Mouse (Mus musculus) cerebellum, adult (tissue): Measurements from ENCODE around the gene Calhm6.

Experiments used
- ATAC-seq: cut with Nextera tagmentation; 2 replicates; pipeline ENCODE4 v1.9.2; 2017; ENCODE audit warnings: mild to moderate bottlenecking, moderate library complexity, mixed read lengths; ENCODE audit not compliant: insufficient number of reproducible peaks, low FRiP score, low TSS enrichment

The Calhm6 gene

GRCm38 (mm10) chr10:34111964-34112738, 15.6 kb downstream of the Calhm6 start:
- no peak for ATAC-seq

DNA sequence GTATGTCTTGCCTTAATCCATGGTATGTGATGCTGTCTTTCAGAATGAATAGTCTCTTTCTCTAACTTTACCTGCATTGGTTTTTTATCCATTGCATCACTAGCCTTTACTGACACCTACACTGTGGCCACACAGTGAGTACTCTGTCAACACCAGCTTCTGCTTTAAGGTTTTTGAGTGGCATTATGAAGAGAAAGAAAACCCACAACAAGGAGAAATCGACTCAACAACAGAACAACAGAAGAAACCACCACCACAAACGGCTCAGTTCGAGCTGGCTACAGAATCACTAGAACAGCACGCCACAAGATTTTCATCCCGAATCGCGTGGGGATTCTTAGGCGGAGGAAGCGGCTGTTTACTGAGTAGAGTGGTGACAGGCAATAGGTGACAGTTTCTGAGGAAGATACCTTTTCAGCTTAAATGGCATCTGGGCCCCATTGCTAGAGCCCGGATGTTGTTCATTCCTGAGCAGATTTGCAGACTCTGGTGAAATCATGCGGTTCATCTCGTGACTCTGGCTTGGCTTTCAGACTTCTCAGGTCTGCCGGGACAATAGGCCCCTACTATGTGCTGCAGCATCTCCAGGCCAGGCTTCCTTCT, 16.8 kb downstream of the Calhm6 start:
- no peak for ATAC-seq

GRCm38 (mm10) chr10:34096418-34096883, 31.3 kb downstream of the Calhm6 start, which contains the start of gene Calhm5:
Gene Calhm5, minus strand, starts transcription at chr10:34096519.
- peak; percentile 76 for ATAC-seq

- ATAC-seq = peak; percentile 49; the same call in 1 of the 2 replicates
Measured at GRCm38 (mm10) chr10:34095964-34096363, 31.8 kb downstream of the Calhm6 start.

GRCm38 (mm10) chr10:34095147-34095546, 32.6 kb downstream of the Calhm6 start:
- no peak for ATAC-seq

- ATAC-seq = no peak
Measured at GRCm38 (mm10) chr10:34091888-34092287, 35.9 kb downstream of the Calhm6 start.

GRCm38 (mm10) chr10:34090481-34090880, 37.3 kb downstream of the Calhm6 start:
- ATAC-seq = no peak

DNA sequence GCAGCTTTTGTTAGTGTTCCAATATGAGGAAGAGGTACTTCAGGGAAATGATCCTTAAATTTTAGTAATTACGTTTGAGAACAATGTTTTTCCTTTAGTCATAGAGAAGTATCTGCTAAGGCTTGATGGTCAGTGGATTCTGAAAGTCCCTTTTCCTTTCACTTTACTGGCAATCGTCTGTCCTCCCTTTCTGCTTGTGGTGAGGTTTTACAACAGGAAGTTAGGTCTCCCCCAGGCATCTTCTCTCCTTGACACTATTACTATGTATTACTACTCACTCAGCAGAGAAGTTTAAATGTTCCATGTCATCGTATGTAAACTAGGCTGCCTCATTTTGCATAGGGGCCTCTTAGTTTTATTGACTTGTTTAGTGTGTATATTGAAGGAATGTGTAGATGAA, 38.3 kb downstream of the Calhm6 start:
- ATAC-seq = no peak

DNA sequence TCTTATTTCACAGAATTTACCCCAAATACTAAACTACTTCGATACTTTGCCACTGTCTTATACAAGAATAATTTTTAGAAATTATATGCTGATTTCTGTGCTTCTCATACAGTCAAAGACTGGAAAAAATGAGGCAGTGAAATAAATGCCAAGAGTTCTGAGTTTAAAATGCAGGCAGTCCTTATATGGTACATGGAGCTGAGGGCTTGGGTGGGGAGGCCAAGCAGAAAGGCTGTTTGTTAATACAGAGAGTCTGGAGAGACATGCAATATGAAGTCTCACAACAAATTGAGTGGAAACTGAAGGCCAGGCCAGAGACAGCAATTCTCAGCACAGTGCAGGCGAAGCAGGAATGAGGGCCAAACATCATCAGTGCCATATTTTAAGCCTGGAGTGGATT, 39.3 kb downstream of the Calhm6 start:
- ATAC-seq = no peak

GRCm38 (mm10) chr10:34086514-34086913, 41.3 kb downstream of the Calhm6 start:
- ATAC-seq = no peak
